Mouse (Mus musculus) embryonic fibroblast, embryonic 13.5 days (primary cell): ENCODE results near the gene Kcnq5. TPM values are rescaled to one million over a fixed set of nuclear protein-coding genes. Genes with fewer than 3 reads are reported as not detected.

Experiments used
- H3K27ac ChIP-seq: 2 replicates; pipeline ENCODE4 v1.5.1; 2012; ENCODE audit warnings: low read length, control low read depth, inconsistent platforms; ENCODE audit not compliant: insufficient read depth
- H3K4me1 ChIP-seq: 2 replicates; pipeline ENCODE4 v1.6.1; 2011; ENCODE audit warnings: low read length; ENCODE audit not compliant: control insufficient read depth, insufficient read depth
- H3K4me3 ChIP-seq: 2 replicates; pipeline ENCODE4 v1.5.1; 2011; ENCODE audit warnings: mild to moderate bottlenecking, control low read depth, low read length; ENCODE audit not compliant: insufficient read depth
- CTCF ChIP-seq: IDR thresholded peaks from 2 replicates; pipeline ENCODE4 v1.5.1; 2011; ENCODE audit warnings: mild to moderate bottlenecking, control low read depth, low read length, moderate library complexity, borderline replicate concordance; ENCODE audit not compliant: insufficient read depth
- POLR2A ChIP-seq: IDR thresholded peaks from 2 replicates; pipeline ENCODE4 v1.6.1; 2011; ENCODE audit warnings: low read depth, mild to moderate bottlenecking, control low read depth, low read length, moderate library complexity
- polyA plus RNA-seq: library from polyadenylated mRNA; stranded (reverse); fragments of >200 nt; gene quantifications from 2 replicates; pipeline ENCODE4 v1.2.4, GENCODE M21; 2011; ENCODE audit warnings: low read depth; ENCODE audit not compliant: missing spikeins, insufficient read length

Gene Kcnq5
- polyA plus RNA-seq, 1 experiment, result 2.9 TPM

- no peak overlapping the region for H3K4me3 ChIP-seq
- H3K4me1 ChIP-seq, result no peaks in the 10 kb centered on the region
- TF ChIP-seq POLR2A (no peak), CTCF (no peak)
- no peak overlapping the region for H3K27ac ChIP-seq
Measured at GRCm38 (mm10) chr1:21455971-21456370, 505.8 kb downstream of the Kcnq5 start.

DNA sequence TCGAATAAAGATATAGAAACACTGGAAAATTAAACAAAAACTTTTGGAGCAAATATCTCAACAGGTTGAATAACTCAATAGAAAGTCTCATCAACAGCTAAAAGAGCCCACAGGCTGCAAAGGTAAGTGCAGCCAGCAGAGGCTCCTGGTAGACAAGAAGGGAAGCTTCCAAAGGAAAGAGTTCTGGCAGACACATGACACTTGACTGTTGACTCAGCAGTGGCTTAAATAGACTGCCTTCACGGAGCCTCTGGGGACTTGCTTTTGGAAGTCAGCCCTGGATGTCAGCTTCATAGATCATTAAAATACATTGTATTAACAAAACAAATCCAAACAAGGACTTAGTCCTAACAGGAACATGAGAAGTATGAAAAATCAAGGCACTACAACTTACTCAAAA is 513.5 kb downstream of the Kcnq5 start:
- H3K4me1 ChIP-seq, result no peaks in the 10 kb centered on the region
- TF ChIP-seq CTCF, result no peak
- TF ChIP-seq POLR2A, result no peak
- H3K27ac ChIP-seq, result no peak overlapping the region
- no peak overlapping the region for H3K4me3 ChIP-seq

- TF ChIP-seq CTCF (no peak), POLR2A (no peak)
- Histone ChIP-seq H3K4me3 (no peak overlapping the region), H3K27ac (no peak overlapping the region), H3K4me1 (no peaks in the 10 kb centered on the region)
Measured at GRCm38 (mm10) chr1:21436753-21437152, 525.0 kb downstream of the Kcnq5 start.

GRCm38 (mm10) chr1:21434853-21435252 is 526.9 kb downstream of the Kcnq5 start:
- TF ChIP-seq CTCF, result no peak

DNA sequence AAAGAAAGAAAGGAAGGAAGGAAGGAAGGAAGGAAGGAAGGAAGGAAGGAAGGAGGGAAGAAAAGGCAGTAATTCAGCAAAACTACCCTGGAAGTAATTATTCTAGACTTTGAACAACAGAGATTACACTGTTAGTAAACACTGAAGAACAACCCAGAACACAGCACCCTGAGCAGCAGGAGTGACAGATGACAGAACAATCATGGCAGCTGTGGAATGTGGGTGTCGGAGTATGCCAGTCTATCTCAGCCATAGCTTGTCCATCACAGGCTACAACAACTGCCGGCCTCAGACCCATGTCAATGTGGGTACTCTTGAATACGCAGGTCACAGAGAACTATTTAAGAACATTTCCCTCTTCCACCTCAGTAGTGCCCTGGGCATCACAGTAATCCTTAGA is 530.1 kb downstream of the Kcnq5 start:
- no peak overlapping the region for H3K4me3 ChIP-seq
- H3K27ac ChIP-seq, result no peak overlapping the region
- no peak for TF ChIP-seq CTCF
- no peak for TF ChIP-seq POLR2A
- no peaks in the 10 kb centered on the region for H3K4me1 ChIP-seq

More at GRCm38 (mm10) chr1:21434853-21435252, 526.9 kb downstream of the Kcnq5 start:
- Histone ChIP-seq H3K27ac (no peak overlapping the region), H3K4me1 (no peaks in the 10 kb centered on the region), H3K4me3 (no peak overlapping the region)

DNA sequence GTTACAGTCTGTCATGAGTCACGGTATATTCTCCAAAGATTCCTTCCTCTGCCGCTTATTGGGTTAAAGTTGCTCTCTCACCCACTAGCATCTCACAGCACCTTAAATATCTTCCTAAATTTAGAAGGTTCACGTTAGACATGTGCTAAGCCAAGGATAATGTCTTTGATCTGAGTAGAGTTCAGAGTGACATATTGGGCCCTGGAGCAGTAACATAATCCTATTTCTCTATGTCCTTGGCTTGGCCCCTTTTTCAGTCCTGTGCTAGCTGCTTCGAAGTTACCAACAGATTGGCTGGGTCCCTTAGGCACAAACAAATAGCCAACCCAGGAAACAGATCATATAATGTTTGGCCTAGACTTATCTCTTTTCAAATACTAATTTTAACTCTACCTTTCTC is 533.7 kb downstream of the Kcnq5 start:
- Histone ChIP-seq H3K4me3 (no peak overlapping the region), H3K27ac (no peak overlapping the region), H3K4me1 (no peaks in the 10 kb centered on the region)
- TF ChIP-seq POLR2A (no peak), CTCF (no peak)

GRCm38 (mm10) chr1:21425654-21426053 is 536.1 kb downstream of the Kcnq5 start:
- H3K4me1 ChIP-seq, result no peaks in the 10 kb centered on the region
- no peak for TF ChIP-seq CTCF
- no peak for TF ChIP-seq POLR2A
- H3K4me3 ChIP-seq, result no peak overlapping the region
- H3K27ac ChIP-seq, result no peak overlapping the region

- Histone ChIP-seq H3K4me3 (no peak overlapping the region), H3K27ac (no peak overlapping the region), H3K4me1 (no peaks in the 10 kb centered on the region)
- TF ChIP-seq POLR2A (no peak), CTCF (no peak)
Measured at GRCm38 (mm10) chr1:21419370-21419769, 542.4 kb downstream of the Kcnq5 start.

GRCm38 (mm10) chr1:21412197-21412555 is 549.6 kb downstream of the Kcnq5 start:
- Histone ChIP-seq H3K4me1 (no peaks in the 10 kb centered on the region), H3K4me3 (no peak overlapping the region), H3K27ac (no peak overlapping the region)
- TF ChIP-seq POLR2A, result no peak

- no peak overlapping the region for H3K27ac ChIP-seq
- H3K4me3 ChIP-seq, result no peak overlapping the region
- H3K4me1 ChIP-seq, result no peaks in the 10 kb centered on the region
- TF ChIP-seq POLR2A (no peak), CTCF (no peak)
Measured at GRCm38 (mm10) chr1:21411331-21412196, 550.2 kb downstream of the Kcnq5 start.
